Mouse (Mus musculus): ENCODE measurements around the gene Olfr1416.

- TF ChIP-seq CTCF (IDR thresholded peaks at IDR 0.05; ENCODE audit: insufficient read depth, low read length) (no peak), POLR2A (IDR thresholded peaks at IDR 0.05; ENCODE audit: borderline replicate concordance, extremely low read depth, low read depth, low read length) (no peak)
Measured at GRCm38 (mm10) chr1:92458416-92458815, 26.5 kb downstream of the Olfr1416 start.

All from lung, adult 2 months (tissue).